Mouse (Mus musculus) midbrain, postnatal 0 days (tissue): Measurements from ENCODE around the gene Pde10a. TPM values are rescaled to one million over a fixed set of nuclear protein-coding genes. Genes with fewer than 3 reads are reported as not detected.

Experiments used
- ATAC-seq: fragments of 200-750 bp; cut with Nextera tagmentation; 2 replicates; pipeline ENCODE4 v1.8.0; 2017; ENCODE audit warnings: moderate number of reproducible peaks, mild to moderate bottlenecking, moderate TSS enrichment, moderate library complexity; ENCODE audit not compliant: low FRiP score
- DNase-seq: peaks from one replicate; pipeline ENCODE4 v3.0.0-alpha.2; 2015; ENCODE audit warnings: low spot score
- H3K27ac ChIP-seq: fragments of 300-500 bp; sonication (generic); 2 replicates; pipeline ENCODE4 v1.5.1; 2014; ENCODE audit warnings: low read depth, mild to moderate bottlenecking, low read length, mixed read lengths
- H3K27me3 ChIP-seq: fragments of 300-500 bp; sonication (generic); 2 replicates; pipeline ENCODE4 v1.6.1; 2014; ENCODE audit warnings: low read length, control low read depth, mixed read lengths; ENCODE audit not compliant: insufficient read depth
- H3K36me3 ChIP-seq: fragments of 300-500 bp; sonication (generic); 2 replicates; pipeline ENCODE4 v1.6.1; 2014; ENCODE audit warnings: low read length, control low read depth, mixed read lengths; ENCODE audit not compliant: insufficient read depth
- H3K4me1 ChIP-seq: fragments of 300-500 bp; sonication (generic); 2 replicates; pipeline ENCODE4 v1.6.1; 2014; ENCODE audit warnings: mild to moderate bottlenecking, control low read depth, antibody characterized with exemption, low read length, mixed read lengths; ENCODE audit not compliant: insufficient read depth
- H3K4me2 ChIP-seq: fragments of 300-500 bp; sonication (generic); 2 replicates; pipeline ENCODE4 v1.6.1; 2014; ENCODE audit warnings: low read depth, mild to moderate bottlenecking, low read length, mixed read lengths; ENCODE audit not compliant: poor library complexity, severe bottlenecking
- H3K4me3 ChIP-seq: fragments of 300-500 bp; sonication (generic); 2 replicates; pipeline ENCODE4 v1.5.1; 2014; ENCODE audit warnings: low read depth, mild to moderate bottlenecking, low read length, moderate library complexity
- H3K9ac ChIP-seq: fragments of 300-500 bp; sonication (generic); replicated peaks from 2 replicates; pipeline ENCODE4 v1.6.1; 2014; ENCODE audit warnings: mild to moderate bottlenecking, low read length, moderate library complexity, mixed read lengths; ENCODE audit not compliant: poor library complexity, severe bottlenecking
- H3K9me3 ChIP-seq: fragments of 300-500 bp; sonication (generic); 2 replicates; pipeline ENCODE4 v1.6.1; 2016; ENCODE audit warnings: low read length, control low read depth
- CTCF ChIP-seq: IDR thresholded peaks from 2 replicates; pipeline ENCODE4 v1.5.1; 2016; ENCODE audit warnings: antibody characterized with exemption, mild to moderate bottlenecking
- WGBS: fragments of 180-500 bp; shearing (Covaris S2); extraction: QIAGEN DNeasy Blood & Tissue Kit; methylation state at CpG from one replicate; pipeline ENCODE4 v1.1.7; 2014; 5-methylcytosine and 5-hydroxymethylcytosine counted together
- polyA plus RNA-seq: library from polyadenylated mRNA; unstranded; fragments of >200 nt; fragmentation: Nextera tagmentation; extraction: Ambion mirVana; gene quantifications from 2 replicates; pipeline ENCODE4 v1.2.1, GENCODE M21; 2015
- total RNA-seq: library from RNA; depleted of rRNA; stranded (reverse); fragments of >200 nt; gene quantifications from 2 replicates; pipeline ENCODE4 v1.2.3, GENCODE M21; 2014

Pde10a gene
- total and polyA plus RNA-seq, 2 experiments from 2014 or later, result 8.6 to 40.3 TPM

DNA sequence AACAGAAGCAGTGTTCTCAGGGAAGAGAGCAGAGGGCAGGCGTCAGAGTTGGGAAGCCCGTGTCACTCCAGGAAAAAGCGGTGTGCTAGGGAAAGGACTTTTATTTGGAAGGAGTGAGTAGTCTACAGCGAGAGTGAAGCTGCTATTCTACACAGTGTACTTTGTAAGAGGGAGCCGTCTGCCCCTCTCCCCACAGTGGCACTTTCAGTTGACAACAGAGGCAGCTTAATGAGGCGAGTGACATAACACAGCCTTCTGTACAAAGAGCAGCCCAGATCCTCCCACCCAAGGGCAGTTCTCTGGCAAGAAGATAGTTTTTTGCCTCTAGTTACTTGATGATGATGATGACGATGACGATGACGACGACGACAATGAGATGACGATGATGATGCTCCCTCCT lies 410.4 kb downstream of the Pde10a start:
- no peaks in the 10 kb centered on the region for H3K9me3 ChIP-seq
- H3K4me3 ChIP-seq, result no peak overlapping the region
- no peak overlapping the region for H3K9ac ChIP-seq
- WGBS, result 50% methylated on average over 12 of the region's 12 CpGs
- H3K4me1 ChIP-seq, result no peaks in the 10 kb centered on the region
- no peak for TF ChIP-seq CTCF
- ATAC-seq (0 out of 2 replicates have a peak, but pooled peaks have one; percentile 27), DNase-seq (peak; percentile 47)
- H3K27me3 ChIP-seq, result no peaks in the 10 kb centered on the region
- H3K36me3 ChIP-seq, result peaks cover 7% of the 10 kb centered on the region; the same call in 1 of the 2 replicates
- H3K4me2 ChIP-seq, result no peak overlapping the region
- H3K27ac ChIP-seq, result no peak overlapping the region

DNA sequence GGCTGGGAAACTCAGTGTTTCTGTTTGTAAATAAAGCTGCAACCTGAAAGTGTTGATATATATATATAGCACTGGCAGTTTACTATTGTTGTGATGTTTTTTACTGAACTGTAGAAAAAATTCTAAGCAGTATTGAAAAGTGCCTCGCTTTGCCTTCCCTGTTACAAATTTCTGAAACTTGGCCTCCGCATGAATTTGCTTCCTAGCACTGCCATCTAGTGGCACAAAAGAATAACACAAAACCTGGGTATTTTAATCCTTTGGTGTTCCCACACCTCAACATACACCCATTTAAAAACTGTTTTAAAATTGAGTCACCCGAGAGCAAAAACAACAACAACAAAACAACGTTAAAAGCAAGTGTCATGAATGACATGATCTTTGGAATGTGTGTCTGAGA lies 411.4 kb downstream of the Pde10a start:
- WGBS, result 5% methylated on average over 4 of the region's 4 CpGs
- Histone ChIP-seq H3K9me3 (no peaks in the 10 kb centered on the region), H3K4me1 (no peaks in the 10 kb centered on the region), H3K9ac (no peak overlapping the region), H3K27me3 (no peaks in the 10 kb centered on the region), H3K27ac (no peak overlapping the region), H3K4me2 (no peak overlapping the region), H3K36me3 (peaks cover 13% of the 10 kb centered on the region), H3K4me3 (no peak overlapping the region)
- DNase-seq (peak; percentile 74), ATAC-seq (no peak)
- peak; percentile 88 for TF ChIP-seq CTCF

DNA sequence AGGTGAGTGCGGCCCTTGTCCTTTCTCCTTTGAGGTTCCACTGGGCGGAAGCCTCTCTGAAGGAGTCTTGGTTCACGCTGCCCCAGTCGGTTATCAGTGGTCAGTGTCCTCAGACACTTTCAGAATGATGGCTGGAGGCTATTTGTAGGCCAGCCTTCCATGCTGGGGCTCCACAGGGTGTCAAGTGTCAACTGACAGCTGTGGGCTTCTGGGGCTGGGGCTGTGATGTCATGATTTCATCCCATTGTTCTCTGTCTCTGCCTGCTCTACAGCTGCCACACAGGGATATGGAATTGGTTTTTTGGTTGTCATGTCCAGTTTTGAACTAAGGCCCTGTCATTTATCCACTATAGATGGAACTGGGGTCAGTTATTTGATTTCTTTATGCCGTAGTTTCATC lies 426.4 kb downstream of the Pde10a start:
- WGBS, result 74% methylated on average over 5 of the region's 5 CpGs
- no peak for ATAC-seq

DNA sequence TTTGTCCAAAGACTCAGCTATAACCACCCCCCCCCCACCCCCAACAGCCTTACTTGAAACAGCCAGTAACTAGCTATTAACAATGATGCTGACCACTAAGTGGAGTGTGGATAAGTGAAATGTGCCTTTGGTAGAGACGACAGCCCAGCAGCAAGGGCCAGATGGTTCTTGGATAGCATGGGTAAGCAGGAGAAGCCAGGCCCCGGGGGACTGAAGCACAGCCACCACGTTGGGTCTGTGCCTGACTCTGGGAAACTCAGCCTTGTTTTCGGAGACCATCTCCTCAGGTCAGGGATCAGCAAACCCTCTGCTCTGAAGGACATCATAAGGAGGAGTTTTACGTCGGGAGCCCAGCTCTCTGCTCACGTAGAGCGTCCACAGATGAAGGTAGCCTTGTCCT lies 427.8 kb downstream of the Pde10a start:
- WGBS, result 94% methylated on average over 8 of the region's 8 CpGs

More for the DNA sequence above, 426.4 kb downstream of the Pde10a start:
- Histone ChIP-seq H3K4me1 (no peaks in the 10 kb centered on the region), H3K4me2 (no peak overlapping the region), H3K27ac (no peak overlapping the region), H3K27me3 (no peaks in the 10 kb centered on the region), H3K9me3 (no peaks in the 10 kb centered on the region), H3K36me3 (peaks cover 34% of the 10 kb centered on the region; the same call in 1 of the 2 replicates), H3K9ac (no peak overlapping the region), H3K4me3 (no peak overlapping the region)
- no peak for TF ChIP-seq CTCF
- DNase-seq, result no peak

DNA sequence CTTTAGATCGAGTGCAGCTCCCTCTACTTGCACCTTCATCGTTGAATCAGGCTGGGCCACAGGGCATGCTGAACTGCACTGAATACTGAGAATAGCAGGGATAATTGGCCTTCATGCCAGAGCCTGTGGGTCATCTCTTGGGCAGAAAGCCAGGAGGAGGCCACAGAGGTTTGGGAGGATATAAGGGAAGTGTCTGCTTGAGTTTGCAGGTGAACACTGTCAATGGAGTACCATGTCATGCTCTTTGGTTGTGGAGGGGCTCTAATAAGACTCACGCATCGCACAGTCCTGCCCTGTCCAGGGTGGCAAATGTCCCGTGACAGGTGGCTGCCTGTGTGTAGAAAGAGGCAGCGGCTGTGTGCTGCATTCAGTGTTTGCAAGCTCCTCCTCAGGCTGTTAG lies 433.0 kb downstream of the Pde10a start:
- no peaks in the 10 kb centered on the region for H3K4me1 ChIP-seq
- no peaks in the 10 kb centered on the region for H3K27me3 ChIP-seq
- H3K27ac ChIP-seq, result no peak overlapping the region
- no peaks in the 10 kb centered on the region for H3K9me3 ChIP-seq
- no peak for TF ChIP-seq CTCF
- no peak overlapping the region for H3K4me3 ChIP-seq
- no peak overlapping the region for H3K9ac ChIP-seq
- DNase-seq, result no peak
- H3K4me2 ChIP-seq, result no peak overlapping the region
- WGBS, result 81% methylated on average over 6 of the region's 6 CpGs
- peaks cover 21% of the 10 kb centered on the region for H3K36me3 ChIP-seq
- no peak for ATAC-seq

More for the DNA sequence above, 427.8 kb downstream of the Pde10a start:
- DNase-seq (no peak), ATAC-seq (no peak)
- Histone ChIP-seq H3K4me2 (no peak overlapping the region), H3K36me3 (peaks cover 34% of the 10 kb centered on the region; the same call in 1 of the 2 replicates), H3K27ac (no peak overlapping the region), H3K9me3 (no peaks in the 10 kb centered on the region), H3K9ac (no peak overlapping the region), H3K4me1 (no peaks in the 10 kb centered on the region), H3K4me3 (no peak overlapping the region), H3K27me3 (no peaks in the 10 kb centered on the region)
- no peak for TF ChIP-seq CTCF

DNA sequence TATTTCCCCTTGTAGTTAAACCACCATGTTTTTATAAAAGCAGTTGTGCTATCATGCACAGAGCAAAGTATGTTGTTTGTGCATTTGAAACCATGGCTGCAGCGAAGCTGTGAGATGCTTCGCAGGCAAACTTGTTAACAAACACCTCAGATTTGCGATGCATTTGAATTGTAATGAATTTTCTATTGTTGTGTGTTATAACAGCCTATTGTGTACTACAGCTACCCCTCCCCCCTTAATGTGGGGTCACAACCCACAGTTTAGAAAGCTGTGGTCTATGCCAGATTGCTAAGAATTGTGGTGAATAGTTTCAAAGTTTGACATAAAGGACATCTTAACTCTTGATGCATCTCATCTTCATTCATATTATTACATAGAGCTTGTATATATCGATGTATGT lies 435.2 kb downstream of the Pde10a start:
- 78% methylated on average over 4 of the region's 4 CpGs for WGBS
- ATAC-seq (no peak), DNase-seq (no peak)
- Histone ChIP-seq H3K4me2 (no peak overlapping the region), H3K9me3 (no peaks in the 10 kb centered on the region), H3K27ac (no peak overlapping the region), H3K4me1 (no peaks in the 10 kb centered on the region), H3K27me3 (no peaks in the 10 kb centered on the region), H3K36me3 (peaks cover 22% of the 10 kb centered on the region), H3K4me3 (no peak overlapping the region), H3K9ac (no peak overlapping the region)
- no peak for TF ChIP-seq CTCF
